Mouse (Mus musculus) bone marrow macrophage, adult 2 months (primary cell): ENCODE results near the gene Cstf2. TPM values are rescaled to one million over a fixed set of nuclear protein-coding genes. Genes with fewer than 3 reads are reported as not detected.

Source experiments
- H3K27ac ChIP-seq: 2 replicates; pipeline ENCODE4 v1.5.1; 2012; ENCODE audit warnings: low read depth, low read length; ENCODE audit not compliant: insufficient read depth
- H3K4me1 ChIP-seq: 2 replicates; pipeline ENCODE4 v1.6.1; 2012; ENCODE audit warnings: low read length; ENCODE audit not compliant: control insufficient read depth, insufficient read depth
- H3K4me3 ChIP-seq: 2 replicates; pipeline ENCODE4 v1.5.1; 2012; ENCODE audit warnings: mild to moderate bottlenecking, low read length, moderate library complexity; ENCODE audit not compliant: insufficient read depth
- CTCF ChIP-seq: IDR thresholded peaks from 2 replicates; pipeline ENCODE4 v1.5.1; 2012; ENCODE audit warnings: low read depth, mild to moderate bottlenecking, low read length, moderate library complexity
- POLR2A ChIP-seq: IDR thresholded peaks from 2 replicates; pipeline ENCODE4 v1.6.1; 2012; ENCODE audit warnings: mild to moderate bottlenecking, low read depth, low read length, borderline replicate concordance
- polyA plus RNA-seq: library from polyadenylated mRNA; stranded (reverse); fragments of >200 nt; gene quantifications from 2 replicates; pipeline ENCODE4 v1.2.4, GENCODE M21; 2012; ENCODE audit not compliant: missing spikeins, insufficient read depth, insufficient read length

The Cstf2 gene
- polyA plus RNA-seq, result 14.7 and 16.9 TPM in 2 replicates

DNA sequence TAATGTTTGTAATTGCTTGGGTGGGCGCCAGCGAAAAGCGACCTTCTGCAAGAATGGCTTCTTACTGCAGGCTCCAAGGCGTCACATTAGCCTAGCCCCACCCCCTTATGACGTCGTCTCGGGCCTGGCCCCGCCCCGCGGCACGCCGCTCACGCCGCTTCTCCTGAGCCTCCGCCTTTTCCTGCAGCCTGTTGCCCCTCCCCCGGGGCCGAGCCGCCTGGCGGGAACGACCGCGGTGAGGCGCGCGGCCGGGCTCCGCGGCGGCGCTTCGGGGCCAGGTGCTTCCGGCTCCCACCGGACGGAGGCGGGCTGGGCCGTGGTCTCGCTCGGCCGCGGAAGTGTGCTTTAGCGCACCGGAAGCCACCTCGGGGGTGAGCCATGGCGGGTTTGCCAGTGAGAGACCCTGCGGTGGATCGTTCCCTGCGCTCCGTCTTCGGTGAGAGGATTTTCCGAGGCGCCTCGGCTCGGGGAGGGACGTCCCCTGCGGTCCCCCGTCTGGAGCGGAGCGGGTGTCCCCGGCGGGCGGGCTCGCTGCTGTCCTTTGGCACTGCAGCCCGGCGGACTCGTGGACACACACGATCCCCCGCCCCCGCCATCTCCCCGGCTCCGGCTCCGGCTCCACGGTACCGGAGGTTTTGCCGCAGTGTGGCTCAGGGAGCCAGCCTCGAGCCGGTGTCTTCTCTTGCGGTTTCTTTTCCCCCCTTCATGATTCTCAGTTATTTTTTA is at the start of gene Cstf2:
TSS of gene Cstf2 (plus strand) at position 201 of the 726 bp plus-strand sequence.
- peak within 1 kb of the TSS; percentile 84 for H3K4me3 ChIP-seq
- H3K27ac ChIP-seq, result peak within 1 kb of the TSS; percentile 73
- TF ChIP-seq POLR2A (no peak), CTCF (no peak)
- no peaks in the 10 kb centered on the region for H3K4me1 ChIP-seq

DNA sequence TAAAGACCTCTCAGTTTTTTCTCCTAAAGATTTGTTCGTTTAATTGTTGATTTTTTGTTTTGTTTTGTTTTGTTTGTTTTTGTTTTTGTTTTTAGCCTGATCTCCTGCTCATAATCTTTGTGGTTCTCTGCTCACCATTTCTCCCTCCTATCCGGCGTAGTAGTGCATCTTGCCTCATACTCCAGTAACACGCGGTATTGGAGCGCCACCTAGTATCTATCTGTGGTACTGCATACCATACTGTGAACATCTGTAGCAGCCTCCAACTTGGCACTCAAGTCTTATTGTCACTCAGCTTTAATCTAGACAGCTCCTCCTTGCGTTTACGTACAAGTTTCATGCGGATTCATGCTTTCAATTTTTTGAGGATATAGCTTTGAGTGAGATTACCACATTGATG is 40.0 kb upstream of the Cstf2 start:
- Histone ChIP-seq H3K4me3 (no peak overlapping the region), H3K4me1 (no peaks in the 10 kb centered on the region), H3K27ac (no peak overlapping the region)
- TF ChIP-seq CTCF (no peak), POLR2A (no peak)

DNA sequence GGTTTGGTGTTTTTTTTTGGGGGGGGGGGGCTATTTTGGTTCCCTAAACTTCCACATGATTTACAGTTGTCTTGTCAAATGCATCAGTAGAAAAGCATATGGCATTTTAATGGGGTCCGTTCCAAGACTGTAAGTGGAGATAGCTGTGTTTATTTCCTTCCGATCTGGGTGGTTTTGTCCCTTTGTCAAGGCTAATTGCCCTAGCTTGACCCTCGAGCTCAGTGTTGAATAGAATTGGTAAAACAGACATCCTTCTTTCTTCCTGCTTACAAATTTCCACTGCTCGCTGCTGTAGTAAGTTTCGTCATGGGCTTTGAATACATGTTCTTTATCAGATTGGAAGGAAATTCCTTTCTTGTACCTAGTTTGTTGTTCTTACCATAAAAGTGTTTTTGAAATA is 38.3 kb upstream of the Cstf2 start:
- Histone ChIP-seq H3K27ac (no peak overlapping the region), H3K4me3 (no peak overlapping the region), H3K4me1 (no peaks in the 10 kb centered on the region)
- no peak for TF ChIP-seq POLR2A
- no peak for TF ChIP-seq CTCF

DNA sequence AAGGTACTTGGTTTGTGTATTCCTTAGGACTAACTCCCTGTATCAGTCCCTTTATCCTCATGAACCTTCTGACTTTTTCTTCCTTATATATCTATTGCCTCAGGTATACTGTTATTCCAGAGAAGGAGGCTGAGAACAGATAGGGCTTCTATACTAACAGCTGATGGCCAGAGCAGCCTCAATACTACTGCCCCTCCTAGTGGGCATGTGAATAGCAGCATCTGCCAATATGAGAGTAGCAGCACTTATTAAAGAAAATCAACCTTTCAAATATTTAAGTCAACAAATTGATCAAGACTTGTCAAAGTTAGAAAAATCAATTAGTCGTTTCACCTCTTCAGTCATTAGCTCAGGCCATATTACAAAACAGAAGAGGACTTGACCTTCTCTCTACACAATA is 10.0 kb upstream of the Cstf2 start:
- H3K27ac ChIP-seq, result no peak overlapping the region
- TF ChIP-seq POLR2A (no peak), CTCF (no peak)

DNA sequence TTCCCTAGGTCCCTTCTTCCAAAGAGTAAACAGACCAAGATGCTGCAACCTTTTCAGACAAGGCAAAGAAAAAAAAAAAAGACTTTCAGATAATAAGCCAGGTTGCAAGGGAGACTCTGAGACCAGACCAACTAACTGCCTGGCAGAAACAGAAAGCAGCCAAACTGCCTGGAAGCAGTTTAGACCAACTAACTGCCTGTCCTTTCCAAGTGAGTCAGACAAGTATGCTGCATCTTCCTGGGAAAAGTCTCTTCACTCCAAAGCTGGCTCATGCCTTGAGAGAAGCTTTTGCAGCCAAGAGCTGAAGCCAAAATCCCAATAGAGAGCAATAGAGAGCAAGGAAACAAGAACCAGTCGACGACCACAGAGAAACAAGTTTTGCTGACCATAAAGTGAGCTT is 2.1 kb upstream of the Cstf2 start:
- no peak overlapping the region for H3K4me3 ChIP-seq
- H3K4me1 ChIP-seq, result no peaks in the 10 kb centered on the region
- H3K27ac ChIP-seq, result no peak overlapping the region
- no peak for TF ChIP-seq CTCF
- no peak for TF ChIP-seq POLR2A

More for the DNA sequence above, 10.0 kb upstream of the Cstf2 start:
- H3K4me1 ChIP-seq, result no peaks in the 10 kb centered on the region
- H3K4me3 ChIP-seq, result no peak overlapping the region

DNA sequence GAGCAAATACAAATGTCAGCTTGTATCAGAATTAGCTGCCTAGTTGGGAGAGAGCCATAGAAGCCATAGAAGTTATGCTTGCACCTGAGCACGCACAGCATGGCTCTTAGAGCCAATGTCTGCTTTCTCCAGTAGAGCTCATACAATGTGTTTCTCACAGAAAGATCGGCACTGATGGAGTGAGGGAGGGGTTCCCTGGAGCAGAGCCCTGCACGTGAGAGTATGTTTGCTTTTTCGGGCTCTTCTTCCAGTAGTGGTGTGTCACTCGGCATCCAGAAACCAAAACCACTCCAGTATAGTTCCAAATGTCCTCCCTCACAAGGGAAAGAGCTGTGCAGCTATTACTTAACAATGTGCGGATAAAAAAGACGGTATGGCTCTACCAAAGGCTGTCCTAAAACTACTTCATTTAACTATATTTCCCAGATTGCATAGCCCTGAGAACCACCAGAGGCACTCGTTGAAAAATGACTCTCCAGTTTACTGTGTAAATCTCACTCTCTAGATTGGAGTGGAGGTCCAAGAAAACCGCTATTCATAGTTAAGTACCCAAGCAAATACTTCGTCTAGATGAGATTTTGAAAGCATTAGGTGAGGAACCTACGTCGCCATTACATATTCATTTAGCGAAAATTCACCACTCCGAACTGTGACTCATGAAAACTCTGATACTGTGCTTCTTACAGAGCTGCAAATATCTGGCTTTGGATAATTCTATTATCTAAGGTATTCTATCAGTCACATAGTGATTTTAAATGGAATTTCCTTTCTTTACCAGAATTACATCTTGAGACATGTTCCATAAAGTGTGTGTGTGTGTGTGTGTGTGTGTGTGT is 729 bp upstream of the Cstf2 start:
- Histone ChIP-seq H3K27ac (no peak overlapping the region), H3K4me1 (no peaks in the 10 kb centered on the region), H3K4me3 (peak overlapping the region; percentile 84; the same call in 1 of the 2 replicates)
- TF ChIP-seq POLR2A, result no peak
- TF ChIP-seq CTCF, result no peak

DNA sequence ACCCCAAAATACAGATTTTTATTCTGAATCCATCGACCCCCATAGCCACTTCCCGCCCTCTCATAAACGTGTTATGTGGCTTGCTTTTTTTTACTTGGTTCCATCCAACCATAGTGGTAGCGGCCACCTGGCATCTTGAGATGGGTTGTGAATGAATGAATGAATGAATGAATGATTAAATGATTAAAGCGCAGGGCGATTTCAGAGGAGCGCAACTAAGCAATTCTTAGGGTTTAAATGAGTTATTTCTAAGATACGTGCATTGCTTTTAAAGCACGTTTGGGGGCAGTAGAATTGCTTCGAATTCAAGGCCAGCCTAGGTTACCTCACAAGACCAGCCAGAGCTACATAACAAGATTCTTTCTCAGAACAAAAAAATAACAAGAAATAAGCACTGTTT is 777 bp downstream of the Cstf2 start:
- Histone ChIP-seq H3K4me3 (peak overlapping the region; percentile 84), H3K27ac (peak overlapping the region; percentile 73; the same call in 1 of the 2 replicates), H3K4me1 (no peaks in the 10 kb centered on the region)
- TF ChIP-seq CTCF, result no peak
- no peak for TF ChIP-seq POLR2A

DNA sequence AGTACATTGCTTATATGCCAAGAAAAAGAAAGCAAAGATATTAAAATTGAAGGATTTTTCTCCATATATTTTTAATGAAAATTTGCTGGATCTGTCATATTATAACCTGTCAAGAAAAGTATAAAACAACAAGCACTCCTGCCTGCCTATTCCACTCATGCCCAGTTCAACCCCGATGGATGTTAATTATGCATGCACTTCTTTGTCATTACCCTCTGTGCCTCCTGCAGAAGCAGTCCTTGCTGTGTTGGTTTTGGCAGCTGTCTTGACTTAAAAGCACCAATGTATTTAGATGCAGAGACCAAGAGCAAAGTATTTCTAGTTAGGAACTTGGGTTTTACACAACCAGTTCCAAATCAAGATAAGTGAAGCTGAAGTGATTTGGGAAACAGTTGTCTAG is 26.5 kb downstream of the Cstf2 start:
- Histone ChIP-seq H3K4me3 (no peak overlapping the region), H3K4me1 (no peaks in the 10 kb centered on the region), H3K27ac (no peak overlapping the region)
- no peak for TF ChIP-seq POLR2A
- TF ChIP-seq CTCF, result no peak

DNA sequence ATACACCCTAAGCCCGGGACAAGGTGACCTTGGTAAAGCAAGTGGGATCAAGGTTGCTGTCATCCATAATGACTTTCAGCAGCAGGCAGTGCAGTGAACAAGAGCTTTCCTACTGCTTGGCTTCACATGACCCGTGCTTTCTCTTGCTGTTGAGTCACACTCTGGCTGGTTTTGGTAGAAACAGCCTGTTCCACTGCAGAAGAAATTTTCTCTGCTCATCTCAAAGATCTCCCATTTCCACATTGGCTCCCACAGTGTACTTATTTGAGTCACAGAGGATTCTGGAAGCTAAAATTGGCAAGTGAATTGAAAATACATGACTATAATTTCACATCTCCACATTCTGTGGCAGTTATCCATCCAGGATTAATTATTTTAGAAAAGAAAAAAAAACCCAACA is 43.7 kb downstream of the Cstf2 start:
- no peak overlapping the region for H3K4me3 ChIP-seq
- TF ChIP-seq CTCF (no peak), POLR2A (no peak)
- peaks cover 5% of the 10 kb centered on the region for H3K4me1 ChIP-seq
- no peak overlapping the region for H3K27ac ChIP-seq

DNA sequence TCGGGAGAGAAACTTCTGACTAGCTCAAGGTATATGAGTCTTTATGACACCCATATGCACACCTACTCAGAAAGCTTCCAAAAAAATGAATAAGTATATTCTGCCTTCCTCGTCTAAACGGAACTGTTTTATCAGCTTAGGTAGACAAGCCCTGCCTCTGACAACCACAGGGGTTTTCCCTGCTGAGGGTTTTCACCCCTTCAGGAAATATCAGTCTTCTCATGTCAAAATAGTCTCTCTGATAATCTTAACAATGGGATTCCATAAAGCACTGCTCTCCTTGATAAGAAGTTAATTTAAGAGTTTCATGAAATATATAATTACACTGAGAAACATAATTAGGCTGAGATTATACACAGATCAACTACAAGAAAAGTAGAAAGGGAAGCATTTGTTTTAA is 52.8 kb downstream of the Cstf2 start:
- Histone ChIP-seq H3K4me3 (no peak overlapping the region), H3K4me1 (peaks cover 10% of the 10 kb centered on the region), H3K27ac (no peak overlapping the region)
- no peak for TF ChIP-seq POLR2A
- TF ChIP-seq CTCF, result no peak
